Mouse (Mus musculus) adrenal gland, postnatal 36 days (tissue): ENCODE data around the gene Ugp2. TPM values are rescaled to one million over a fixed set of nuclear protein-coding genes. Genes with fewer than 3 reads are reported as not detected.

Experiments
- DNase-seq, 2 experiments: peaks; one replicate each; pipeline ENCODE4 v3.0.0; 2021; ENCODE audit warnings: mixed read lengths in 1 of 2
- long read RNA-seq, 2 experiments: library from polyadenylated mRNA; stranded (forward); transcript quantifications; one replicate each; pipeline ENCODE4 v2.0.0; 2021; ENCODE audit warnings: borderline sequencing depth in 2 of 2
- total RNA-seq, 2 experiments: library from RNA; stranded (reverse); gene quantifications; 2 replicates each; pipeline ENCODE4 v1.2.3; 2021

Ugp2 gene
- total RNA-seq: 10 to 100 TPM; 79.9 to 97.4 TPM
- long read RNA-seq, experiment 1, transcript Ugp2-201 (10 exons, 2,044 nt): minor isoform, 79 of 173 reads
- long read RNA-seq, experiment 1, transcript Ugp2-202 (10 exons, 2,683 nt): major isoform, 83 of 173 reads
- long read RNA-seq, experiment 1, partial matches to known transcripts: 7 of 173 reads
- long read RNA-seq, experiment 1, other reads (novel, unspliced or antisense): 4 of 173 reads
- long read RNA-seq, experiment 2, transcript Ugp2-201 (10 exons, 2,044 nt): minor isoform, 17 of 49 reads
- long read RNA-seq, experiment 2, transcript Ugp2-202 (10 exons, 2,683 nt): major isoform, 27 of 49 reads
- long read RNA-seq, experiment 2, partial matches to known transcripts: 0 of 49 reads
- long read RNA-seq, experiment 2, other reads (novel, unspliced or antisense): 5 of 49 reads

- DNase-seq: peak; percentile 99
These were observed at the start of gene Ugp2 for GRCm38 (mm10) chr11:21371122-21371806. Ugp2 (minus strand) TSS chr11:21371201.

- DNase-seq: peak in 1 of 2 experiments; percentile 8
These were observed 43.9 kb upstream of the Ugp2 start for GRCm38 (mm10) chr11:21414911-21415381.

GRCm38 (mm10) chr11:21406668-21407067 lies 35.7 kb upstream of the Ugp2 start:
- no peak for DNase-seq

- no peak for DNase-seq
These were observed 35.1 kb upstream of the Ugp2 start for GRCm38 (mm10) chr11:21406141-21406540.

GRCm38 (mm10) chr11:21403877-21404276 lies 32.9 kb upstream of the Ugp2 start:
- no peak for DNase-seq

GRCm38 (mm10) chr11:21402481-21403254 lies 31.7 kb upstream of the Ugp2 start:
- DNase-seq: peak in 1 of 2 experiments; percentile 22

GRCm38 (mm10) chr11:21401248-21401647 lies 30.2 kb upstream of the Ugp2 start:
- DNase-seq: no peak

GRCm38 (mm10) chr11:21399186-21399681 lies 28.2 kb upstream of the Ugp2 start:
- DNase-seq: no peak

- DNase-seq: peak in 1 of 2 experiments; percentile 44
These were observed 27.5 kb upstream of the Ugp2 start for GRCm38 (mm10) chr11:21398464-21398863.

- peak in 1 of 2 experiments; percentile 25 for DNase-seq
These were observed 15.8 kb upstream of the Ugp2 start for GRCm38 (mm10) chr11:21386790-21387189.

- DNase-seq: no peak
These were observed 3.1 kb upstream of the Ugp2 start for GRCm38 (mm10) chr11:21374096-21374495.

- DNase-seq: peak; percentile 87 to 88
These were observed 441 bp downstream of the Ugp2 start for GRCm38 (mm10) chr11:21370399-21371121.

- peak in 1 of 2 experiments; percentile 1 for DNase-seq
These were observed 1.6 kb downstream of the Ugp2 start for GRCm38 (mm10) chr11:21369248-21370016.

- no peak for DNase-seq
These were observed 2.5 kb downstream of the Ugp2 start for GRCm38 (mm10) chr11:21368466-21368865.

GRCm38 (mm10) chr11:21363144-21363940 lies 7.7 kb downstream of the Ugp2 start:
- peak; percentile 42 for DNase-seq

GRCm38 (mm10) chr11:21351296-21351695 lies 19.7 kb downstream of the Ugp2 start:
- no peak for DNase-seq

GRCm38 (mm10) chr11:21348890-21349289 lies 22.1 kb downstream of the Ugp2 start:
- no peak for DNase-seq

- DNase-seq: no peak
These were observed 25.0 kb downstream of the Ugp2 start for GRCm38 (mm10) chr11:21346020-21346419.

- no peak for DNase-seq
These were observed 27.5 kb downstream of the Ugp2 start for GRCm38 (mm10) chr11:21343490-21343889.

- DNase-seq: no peak
These were observed 31.9 kb downstream of the Ugp2 start for GRCm38 (mm10) chr11:21339088-21339487.
